Mouse (Mus musculus) bone marrow, adult 2 months (tissue): ENCODE results near the gene Syt16. TPM values are rescaled to one million over a fixed set of nuclear protein-coding genes. Genes with fewer than 3 reads are reported as not detected.

Experiments used
- H3K27ac ChIP-seq: fragments of 200-500 bp; 2 replicates; pipeline ENCODE4 v1.5.1; 2012; ENCODE audit warnings: low read depth, mild to moderate bottlenecking, control low read depth, inconsistent platforms, low read length; ENCODE audit not compliant: control insufficient read depth, poor library complexity, insufficient read depth
- H3K4me1 ChIP-seq: fragments of 200-500 bp; 2 replicates; pipeline ENCODE4 v1.6.1; 2011; ENCODE audit warnings: low read length; ENCODE audit not compliant: control insufficient read depth, insufficient read depth
- H3K4me3 ChIP-seq: fragments of 200-500 bp; replicated peaks from 2 replicates; pipeline ENCODE3; 2011; ENCODE audit warnings: mild to moderate bottlenecking, low read depth, low read length, control low read depth; ENCODE audit not compliant: control insufficient read depth
- CTCF ChIP-seq: fragments of 200-500 bp; IDR thresholded peaks from 2 replicates; pipeline ENCODE4 v1.5.1; 2011; ENCODE audit warnings: low read length, control low read depth; ENCODE audit not compliant: control insufficient read depth, insufficient read depth
- POLR2A ChIP-seq: fragments of 200-500 bp; IDR thresholded peaks from 2 replicates; pipeline ENCODE4 v1.6.1; 2011; ENCODE audit warnings: low read depth, mild to moderate bottlenecking, control low read depth, low read length, borderline replicate concordance; ENCODE audit not compliant: control insufficient read depth
- WGBS: fragments of 180-500 bp; shearing (Covaris S2); methylation state at CpG from one replicate; pipeline ENCODE4 v1.1.7; 2018; 5-methylcytosine and 5-hydroxymethylcytosine counted together
- polyA plus RNA-seq: library from polyadenylated mRNA; stranded (reverse); fragments of >200 nt; gene quantifications from 2 replicates; pipeline ENCODE4 v1.2.4, GENCODE M21; 2011; ENCODE audit warnings: low replicate concordance; ENCODE audit not compliant: missing spikeins, insufficient read depth, insufficient read length

Gene Syt16
- polyA plus RNA-seq, 1 experiment = not detected

GRCm38 (mm10) chr12:74075590-74075989 is 78.1 kb downstream of the Syt16 start:
- 81% methylated on average over 3 of the region's 3 CpGs for WGBS
- Histone ChIP-seq H3K4me3 (no peak overlapping the region), H3K4me1 (no peaks in the 10 kb centered on the region), H3K27ac (no peak overlapping the region)
- TF ChIP-seq CTCF (no peak), POLR2A (no peak)

DNA sequence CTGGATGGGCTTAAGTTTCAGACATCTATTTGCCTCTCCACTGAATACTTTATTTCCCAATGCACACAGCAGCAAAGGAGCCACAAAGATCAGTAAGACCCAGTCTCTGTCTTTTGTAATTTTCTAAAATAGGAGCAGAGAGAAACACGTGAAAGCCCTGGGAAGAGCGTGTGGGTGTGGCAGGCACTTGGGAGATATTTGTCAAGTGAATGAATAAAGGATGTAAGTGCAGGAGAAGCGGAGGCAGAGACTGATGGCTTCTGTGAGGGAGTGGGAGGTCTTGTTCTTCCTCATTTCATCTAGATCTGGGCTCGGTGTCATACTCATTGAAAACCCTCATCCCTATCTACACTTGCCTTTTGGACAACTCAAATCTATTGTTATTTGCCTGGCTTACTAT is 78.6 kb downstream of the Syt16 start:
- Histone ChIP-seq H3K4me3 (no peak overlapping the region), H3K4me1 (no peaks in the 10 kb centered on the region), H3K27ac (no peak overlapping the region)
- WGBS = 69% methylated on average over 4 of the region's 4 CpGs
- no peak for TF ChIP-seq POLR2A
- no peak for TF ChIP-seq CTCF

GRCm38 (mm10) chr12:74081122-74081521 is 83.7 kb downstream of the Syt16 start:
- no peak for TF ChIP-seq POLR2A
- no peak for TF ChIP-seq CTCF
- no peak overlapping the region for H3K27ac ChIP-seq
- WGBS = 77% methylated on average over 3 of the region's 3 CpGs
- H3K4me3 ChIP-seq = no peak overlapping the region
- no peaks in the 10 kb centered on the region for H3K4me1 ChIP-seq

GRCm38 (mm10) chr12:74084389-74084788 is 86.9 kb downstream of the Syt16 start:
- H3K27ac ChIP-seq = no peak overlapping the region
- TF ChIP-seq POLR2A = no peak
- no peak for TF ChIP-seq CTCF
- H3K4me3 ChIP-seq = no peak overlapping the region
- no peaks in the 10 kb centered on the region for H3K4me1 ChIP-seq
- WGBS = 83% methylated on average over 5 of the region's 5 CpGs

- H3K4me3 ChIP-seq = no peak overlapping the region
Measured at GRCm38 (mm10) chr12:74087086-74087485, 89.6 kb downstream of the Syt16 start.

DNA sequence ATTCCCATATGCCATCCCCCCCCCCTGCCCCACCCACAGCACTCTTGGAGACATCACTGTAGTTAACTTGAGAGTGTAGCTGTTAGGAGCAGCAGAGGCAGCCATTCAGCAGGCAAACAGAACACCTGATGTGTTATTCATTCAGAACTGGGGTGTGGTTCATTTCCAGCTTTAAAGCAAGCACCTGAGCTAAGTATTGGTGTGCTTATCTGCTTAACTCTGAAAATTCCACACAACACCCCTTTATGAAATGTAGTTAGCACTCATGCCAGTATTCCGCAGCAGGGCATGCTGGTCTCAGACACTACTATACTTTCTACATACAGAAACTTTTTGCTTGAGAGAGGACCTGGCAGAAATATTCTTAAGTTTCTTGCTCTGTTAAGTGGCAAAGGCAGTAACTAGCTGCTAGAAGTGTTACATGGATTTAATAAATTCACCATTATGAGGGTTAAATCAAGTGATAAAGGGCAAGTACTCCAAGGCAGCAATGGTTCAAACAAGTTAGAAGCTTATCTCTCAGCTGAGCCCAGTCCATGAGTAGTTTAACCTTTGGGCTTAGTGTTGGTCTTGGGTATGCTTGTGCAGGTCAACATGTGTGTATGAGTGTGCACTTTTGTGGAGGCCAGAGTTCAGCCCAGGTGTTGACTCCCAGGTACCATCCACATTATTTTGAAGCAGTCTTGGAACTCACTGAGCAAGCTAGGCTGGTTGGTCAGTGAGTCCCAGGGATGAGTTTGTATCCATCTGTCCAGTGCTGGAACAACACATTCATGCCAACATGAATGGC is 92.1 kb downstream of the Syt16 start:
- Histone ChIP-seq H3K4me1 (no peaks in the 10 kb centered on the region), H3K4me3 (no peak overlapping the region), H3K27ac (no peak overlapping the region)
- WGBS = 84% methylated on average over 1 of the region's 1 CpGs
- no peak for TF ChIP-seq CTCF
- TF ChIP-seq POLR2A = no peak

More at GRCm38 (mm10) chr12:74087086-74087485, 89.6 kb downstream of the Syt16 start:
- TF ChIP-seq POLR2A (no peak), CTCF (no peak)
- WGBS = 88% methylated on average over 8 of the region's 8 CpGs
- Histone ChIP-seq H3K27ac (no peak overlapping the region), H3K4me1 (no peaks in the 10 kb centered on the region)

DNA sequence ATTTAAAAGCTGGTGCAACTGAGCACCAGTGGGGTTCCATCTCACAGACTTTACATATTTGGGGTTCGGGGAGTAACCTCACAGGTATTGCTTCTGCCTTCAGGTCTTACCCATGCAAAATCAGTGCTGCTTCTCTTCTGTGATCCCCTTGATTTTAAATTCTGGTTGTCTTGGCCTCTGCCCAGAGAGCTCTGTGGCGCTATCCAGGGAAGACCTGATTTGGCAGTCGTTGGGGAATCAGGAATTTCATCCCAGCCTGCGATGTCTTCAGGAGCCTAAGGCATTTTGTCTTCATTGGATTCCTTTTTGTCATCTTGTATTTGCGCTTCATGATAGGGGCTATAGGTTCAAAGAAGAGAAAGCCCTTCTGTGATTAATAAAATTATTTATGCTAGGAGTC is 95.1 kb downstream of the Syt16 start:
- no peak overlapping the region for H3K27ac ChIP-seq
- H3K4me3 ChIP-seq = no peak overlapping the region
- TF ChIP-seq CTCF (no peak), POLR2A (no peak)
- no peaks in the 10 kb centered on the region for H3K4me1 ChIP-seq
- WGBS = 73% methylated on average over 5 of the region's 5 CpGs

GRCm38 (mm10) chr12:74093110-74093509 is 95.6 kb downstream of the Syt16 start:
- no peaks in the 10 kb centered on the region for H3K4me1 ChIP-seq
- 48% methylated on average over 8 of the region's 8 CpGs for WGBS
- H3K27ac ChIP-seq = no peak overlapping the region
- no peak overlapping the region for H3K4me3 ChIP-seq
- TF ChIP-seq CTCF (no peak), POLR2A (no peak)
